Mouse (Mus musculus): Measurements from ENCODE around the gene Gm10271. TPM values are rescaled to one million over a fixed set of nuclear protein-coding genes. Genes with fewer than 3 reads are reported as not detected.

Gene Gm10271
- total RNA-seq, 2 experiments from 2014 or later: not detected

GRCm38 (mm10) chr10:116944144-116944543 lies 28.3 kb downstream of the Gm10271 start:
- peak; percentile 73 for TF ChIP-seq CTCF (conservative IDR thresholded peaks at IDR 0.05)
- no peak overlapping the region for H3K4me3 ChIP-seq
- no peak overlapping the region for H3K27ac ChIP-seq
- no peak for DNase-seq (ENCODE audit: low spot score in 2 of 2)

DNA sequence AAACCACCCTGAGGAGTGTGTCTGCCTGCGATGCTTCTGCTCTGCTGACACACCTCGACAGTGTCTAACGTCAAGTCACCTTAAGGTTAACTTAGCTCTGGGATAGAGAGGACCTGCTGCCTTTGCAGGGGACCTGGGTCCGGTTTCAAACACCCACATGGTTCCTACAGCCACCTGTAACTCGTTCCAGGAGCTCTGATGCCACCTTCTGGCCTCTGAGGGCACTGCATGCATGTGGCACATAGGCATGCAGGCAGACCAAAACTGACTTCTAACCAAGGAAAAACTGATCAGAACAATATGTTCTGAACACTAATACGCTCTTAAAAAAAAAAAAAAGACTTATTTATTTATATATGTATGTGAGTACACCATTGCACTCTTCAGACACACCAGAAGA lies 29.4 kb downstream of the Gm10271 start:
- DNase-seq (ENCODE audit: low spot score in 2 of 2): no peak
- TF ChIP-seq CTCF (conservative IDR thresholded peaks at IDR 0.05): peak; percentile 68

GRCm38 (mm10) chr10:116935028-116935427 lies 37.4 kb downstream of the Gm10271 start:
- DNase-seq (ENCODE audit: low spot score in 2 of 2): no peak
- H3K4me3 ChIP-seq: no peak overlapping the region
- TF ChIP-seq CTCF (conservative IDR thresholded peaks at IDR 0.05): no peak
- no peak overlapping the region for H3K27ac ChIP-seq

More for the DNA sequence above, 29.4 kb downstream of the Gm10271 start:
- Histone ChIP-seq H3K27ac (no peak overlapping the region), H3K4me3 (no peak overlapping the region)

GRCm38 (mm10) chr10:116933794-116934193 lies 38.6 kb downstream of the Gm10271 start:
- TF ChIP-seq CTCF (conservative IDR thresholded peaks at IDR 0.05): no peak; the same call in 1 of the 2 replicates
- no peak overlapping the region for H3K27ac ChIP-seq

DNA sequence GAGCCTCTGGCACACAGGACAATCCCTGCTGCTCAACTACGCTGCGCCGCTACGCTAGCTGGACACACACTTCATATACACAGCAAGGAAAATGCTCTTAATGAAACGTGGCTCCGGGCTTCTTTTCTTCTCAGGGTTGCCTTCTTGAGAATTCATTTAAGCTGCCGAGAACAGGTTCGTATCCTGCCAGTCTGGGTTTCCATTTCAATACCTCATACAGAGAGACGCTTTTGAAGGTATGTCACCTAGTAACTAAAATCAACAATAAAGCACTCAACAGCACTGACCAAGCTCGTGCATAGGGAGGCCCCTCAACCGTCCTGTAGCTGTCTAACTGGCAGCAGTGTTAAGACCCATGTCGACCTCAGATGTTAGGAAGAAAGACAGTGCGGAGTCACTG lies 40.0 kb downstream of the Gm10271 start:
- DNase-seq (ENCODE audit: low spot score in 2 of 2): no peak
- TF ChIP-seq CTCF (conservative IDR thresholded peaks at IDR 0.05): no peak
- Histone ChIP-seq H3K4me3 (no peak overlapping the region), H3K27ac (no peak overlapping the region)

More at GRCm38 (mm10) chr10:116933794-116934193, 38.6 kb downstream of the Gm10271 start:
- H3K4me3 ChIP-seq: no peak overlapping the region
- DNase-seq (ENCODE audit: low spot score in 2 of 2): no peak

GRCm38 (mm10) chr10:116931497-116932179 lies 40.8 kb downstream of the Gm10271 start:
- peak overlapping the region; percentile 12; the same call in 1 of the 2 replicates for H3K27ac ChIP-seq
- H3K4me3 ChIP-seq: no peak overlapping the region
- DNase-seq (ENCODE audit: low spot score in 2 of 2): no peak
- TF ChIP-seq CTCF (conservative IDR thresholded peaks at IDR 0.05): no peak

DNA sequence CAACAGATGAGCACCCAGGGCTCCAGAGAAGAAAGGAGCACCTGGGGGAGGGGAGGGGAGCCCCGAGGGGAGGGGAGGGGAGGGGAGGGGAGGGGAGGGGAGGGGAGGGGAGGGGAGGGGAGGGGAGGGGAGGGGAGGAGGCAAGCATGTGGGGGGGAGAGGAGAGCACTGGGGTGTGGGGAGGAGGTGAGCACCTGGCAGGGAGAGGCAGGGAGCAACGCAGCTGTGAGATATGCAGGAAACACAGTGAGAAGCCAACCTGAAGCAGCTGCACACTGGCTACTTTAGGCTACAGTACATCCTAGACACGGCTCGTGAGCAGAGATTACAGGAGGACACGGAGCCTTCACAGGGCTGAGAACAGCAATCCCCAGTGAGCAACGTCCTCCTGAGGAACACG lies 41.5 kb downstream of the Gm10271 start:
- no peak for DNase-seq (ENCODE audit: low spot score in 2 of 2)
- no peak for TF ChIP-seq CTCF (conservative IDR thresholded peaks at IDR 0.05)
- no peak overlapping the region for H3K4me3 ChIP-seq
- 0 out of 2 replicates have a peak overlapping the region, but pooled peaks have one; percentile 12 for H3K27ac ChIP-seq

DNA sequence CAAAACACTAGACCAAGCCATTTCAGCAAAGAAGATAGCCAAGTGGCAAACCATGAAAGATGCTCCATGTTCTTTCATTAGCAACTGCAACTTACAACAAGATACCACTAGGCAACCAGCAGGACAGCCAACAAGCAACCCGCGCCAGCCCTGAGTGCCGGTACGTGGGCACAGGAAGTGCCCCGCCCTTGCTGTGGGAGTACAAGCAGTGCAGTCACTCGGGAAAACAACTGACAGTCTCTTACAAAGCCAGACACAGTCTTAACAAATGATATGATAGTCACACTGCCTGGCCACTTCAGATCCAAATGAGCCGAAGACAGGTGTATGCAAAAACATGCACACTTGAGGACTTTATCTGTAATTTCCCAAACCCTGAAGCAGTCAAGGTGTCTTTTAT lies 41.9 kb downstream of the Gm10271 start:
- DNase-seq (ENCODE audit: low spot score in 2 of 2): no peak
- peak; percentile 14; the same call in 1 of the 2 replicates for TF ChIP-seq CTCF (conservative IDR thresholded peaks at IDR 0.05)
- Histone ChIP-seq H3K27ac (no peak overlapping the region), H3K4me3 (no peak overlapping the region)

DNA sequence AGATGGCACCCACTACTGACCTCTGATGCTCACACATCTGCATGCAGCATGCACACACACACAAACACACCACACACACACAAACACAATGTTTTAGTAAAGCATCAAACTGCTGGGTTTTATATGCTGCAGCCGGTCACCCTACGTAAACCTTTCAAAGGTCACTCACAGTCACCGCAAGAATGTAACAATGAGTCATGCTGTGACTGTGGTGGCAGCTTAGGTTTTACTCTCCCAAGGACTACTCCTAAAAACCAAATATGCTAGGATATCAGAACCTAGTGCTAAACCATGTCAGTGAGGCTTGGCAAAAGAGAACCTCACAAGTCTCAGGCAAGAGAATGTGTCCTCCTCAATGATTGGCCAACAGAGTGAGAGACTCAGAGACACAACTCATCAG lies 43.6 kb downstream of the Gm10271 start:
- no peak for TF ChIP-seq CTCF (conservative IDR thresholded peaks at IDR 0.05)
- no peak overlapping the region for H3K4me3 ChIP-seq
- no peak for DNase-seq (ENCODE audit: low spot score in 2 of 2)
- H3K27ac ChIP-seq: no peak overlapping the region

GRCm38 (mm10) chr10:116926428-116927113 lies 45.8 kb downstream of the Gm10271 start:
- no peak for TF ChIP-seq CTCF (conservative IDR thresholded peaks at IDR 0.05)
- DNase-seq (ENCODE audit: low spot score in 2 of 2): no peak
- H3K4me3 ChIP-seq: no peak overlapping the region
- H3K27ac ChIP-seq: no peak overlapping the region

GRCm38 (mm10) chr10:116923651-116924495 lies 48.5 kb downstream of the Gm10271 start:
- DNase-seq (ENCODE audit: low spot score in 2 of 2): no peak
- TF ChIP-seq CTCF (conservative IDR thresholded peaks at IDR 0.05): no peak
- Histone ChIP-seq H3K4me3 (no peak overlapping the region), H3K27ac (no peak overlapping the region)

GRCm38 (mm10) chr10:116922161-116922560 lies 50.2 kb downstream of the Gm10271 start:
- Histone ChIP-seq H3K27ac (no peak overlapping the region), H3K4me3 (no peak overlapping the region)
- TF ChIP-seq CTCF (conservative IDR thresholded peaks at IDR 0.05): no peak
- no peak for DNase-seq (ENCODE audit: low spot score in 2 of 2)

GRCm38 (mm10) chr10:116921416-116921815 lies 51.0 kb downstream of the Gm10271 start:
- TF ChIP-seq CTCF (conservative IDR thresholded peaks at IDR 0.05): no peak
- no peak overlapping the region for H3K4me3 ChIP-seq
- no peak for DNase-seq (ENCODE audit: low spot score in 2 of 2)
- no peak overlapping the region for H3K27ac ChIP-seq
